Mouse (Mus musculus) thymus, adult 18-20 months (tissue): ENCODE measurements around the gene Wdr63.
"Not testable (repeated sequence)": the region's sequence is repeated elsewhere in the genome, so short reads cannot be mapped to it uniquely, and the experiment has no call there.

Experiments used
- DNase-seq, 2 experiments: peaks; one replicate each; pipeline ENCODE4 v3.0.0; 2022; ENCODE audit warnings: mixed read lengths in 2 of 2

Wdr63 gene

DNA sequence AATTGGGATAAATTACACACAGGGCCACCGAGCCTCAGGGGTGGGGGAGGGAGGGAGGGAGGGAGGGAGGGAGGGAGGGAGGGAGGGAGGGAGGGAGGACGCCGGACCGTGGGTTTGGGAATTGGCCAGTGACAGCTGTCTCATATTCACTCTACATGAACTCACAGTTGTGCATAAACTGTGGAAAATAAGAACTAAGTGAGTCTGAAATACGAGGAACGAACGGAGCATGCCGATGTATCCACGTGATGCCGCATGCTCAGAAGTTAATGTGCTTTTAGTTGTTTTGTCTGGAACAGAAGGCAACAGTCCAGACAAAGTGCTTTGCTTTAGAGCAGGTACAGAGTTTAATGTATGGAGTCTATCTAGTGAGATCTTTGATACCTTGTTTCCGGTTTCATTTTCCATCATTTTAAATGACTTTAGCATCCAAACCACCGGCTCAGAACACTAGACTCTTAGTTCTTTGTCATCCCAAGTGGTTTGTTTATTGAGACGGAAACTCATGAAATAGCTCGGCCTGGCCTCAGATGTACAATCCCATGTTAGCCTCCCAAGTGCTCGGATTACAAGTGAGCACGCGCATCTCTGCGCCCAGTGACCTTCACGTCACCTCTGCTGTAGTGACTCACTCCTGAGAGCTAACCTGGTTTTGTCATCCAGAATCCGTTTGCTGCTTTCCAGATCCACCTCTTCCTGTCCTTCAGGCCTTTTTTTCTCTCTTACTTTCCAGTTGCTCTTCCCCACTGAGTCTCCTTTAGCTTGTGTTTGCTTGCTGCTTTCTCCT, 97.9 kb downstream of the Wdr63 start:
- no peak for DNase-seq

- no peak for DNase-seq
These were observed 100.1 kb downstream of the Wdr63 start for GRCm38 (mm10) chr3:146007872-146008271.

DNA sequence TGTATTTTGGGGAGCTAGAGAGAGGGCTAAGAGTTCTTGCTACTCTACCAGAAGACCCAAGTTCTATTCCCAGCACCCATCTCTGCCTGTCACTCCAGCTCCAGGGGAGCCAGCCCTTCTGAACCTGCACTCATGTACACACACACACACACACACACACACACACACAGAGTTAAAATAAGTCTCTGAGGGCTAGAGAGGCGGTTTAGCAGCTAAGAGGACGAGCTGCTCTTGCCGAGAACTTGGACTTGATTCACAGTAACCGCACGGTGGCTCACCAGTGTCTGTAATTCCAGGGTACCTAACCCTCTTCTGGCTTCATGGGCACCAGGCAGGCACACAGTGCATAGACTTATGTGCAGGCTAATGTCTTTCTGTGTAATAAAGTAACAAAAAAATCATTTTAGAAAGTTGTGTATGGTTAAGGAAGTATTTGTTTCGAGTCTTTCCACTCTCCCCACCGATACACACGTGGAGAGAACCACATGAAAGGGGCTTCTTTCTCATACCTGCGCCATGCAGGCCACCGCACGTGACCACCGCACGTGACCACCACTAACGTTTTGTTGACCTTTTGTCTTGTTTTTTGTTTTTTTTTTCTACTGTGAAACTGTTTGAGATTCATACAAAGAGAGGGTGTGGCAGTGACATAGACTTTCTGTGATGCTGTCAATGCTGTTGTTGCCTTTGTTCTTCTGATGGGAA, 103.4 kb downstream of the Wdr63 start:
- DNase-seq: no peak

DNA sequence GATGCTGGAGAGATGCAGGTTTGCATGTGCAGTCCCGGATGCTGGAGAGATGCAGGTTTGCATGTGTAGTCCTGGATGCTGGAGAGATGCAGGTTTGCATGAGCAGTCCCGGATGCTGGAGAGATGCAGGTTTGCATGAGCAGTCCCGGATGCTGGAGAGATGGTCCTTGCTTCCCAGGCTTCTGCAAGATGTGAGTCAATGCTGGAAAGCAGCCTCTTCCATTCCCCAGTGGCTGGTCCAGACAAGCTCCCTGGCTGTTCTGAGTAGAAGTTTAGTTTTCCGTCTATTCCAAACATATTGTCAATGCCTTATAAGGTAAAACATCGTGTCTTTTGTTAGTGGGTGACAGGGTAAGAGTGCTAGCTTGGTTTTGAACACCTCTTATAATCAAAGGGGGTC, 111.4 kb downstream of the Wdr63 start:
- DNase-seq: not testable (repeated sequence)

GRCm38 (mm10) chr3:145995489-145995888, 112.4 kb downstream of the Wdr63 start:
- no peak for DNase-seq

DNA sequence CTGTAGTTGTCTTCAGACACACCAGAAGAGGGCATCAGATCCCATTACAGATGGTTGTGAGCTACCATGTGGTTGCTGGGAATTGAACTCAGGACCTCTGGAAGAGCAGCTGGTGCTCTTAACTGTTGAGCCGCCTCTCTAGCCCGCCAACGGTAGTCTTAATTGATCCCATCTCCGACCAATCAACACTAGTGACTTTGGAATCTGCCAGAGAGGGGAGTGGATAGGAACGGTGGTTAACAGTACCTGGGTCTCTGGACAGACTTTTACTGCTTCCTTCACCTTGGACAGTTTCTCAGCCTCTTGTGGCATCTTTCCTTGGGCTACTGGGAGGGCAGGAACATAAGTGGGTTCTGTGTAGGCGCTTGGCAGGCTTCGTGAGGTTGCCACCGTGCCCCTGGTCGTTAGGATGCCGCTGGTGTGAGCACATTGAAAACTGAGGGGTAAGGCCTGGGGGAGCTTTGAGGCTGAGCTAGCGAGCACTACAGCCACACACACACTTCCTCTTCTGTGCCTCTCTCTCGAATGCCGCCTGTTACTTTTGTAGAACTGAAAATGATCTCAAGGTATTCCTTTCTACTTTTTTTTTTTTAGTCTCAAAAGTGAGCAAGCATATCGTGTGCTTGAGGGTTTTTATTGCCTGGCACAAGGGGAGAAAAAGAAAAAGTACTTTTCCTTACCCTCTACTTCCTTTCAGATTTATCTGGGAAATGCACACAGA, 114.3 kb downstream of the Wdr63 start:
- no peak for DNase-seq

DNA sequence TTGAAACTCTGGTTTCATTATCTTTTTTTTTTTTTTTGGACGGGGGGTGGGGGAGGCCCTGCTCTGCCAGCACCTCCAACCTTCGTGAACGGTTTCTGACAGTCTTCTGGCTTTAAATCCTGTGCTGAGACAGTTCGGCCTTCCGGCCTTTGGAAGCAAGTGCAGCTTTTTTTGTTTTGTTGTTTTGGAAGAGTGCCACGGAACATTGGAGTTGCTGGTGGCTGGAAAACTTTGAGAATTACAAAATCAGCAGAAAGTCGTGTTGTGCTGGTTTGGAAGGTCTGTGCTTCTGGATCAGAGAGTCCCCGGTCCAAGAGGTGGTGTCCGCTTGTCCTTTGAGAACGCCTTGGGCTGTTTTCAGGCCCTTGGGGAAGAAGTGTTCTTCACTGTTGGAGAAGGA, 115.1 kb downstream of the Wdr63 start:
- DNase-seq: no peak

- no peak for DNase-seq
These were observed 115.8 kb downstream of the Wdr63 start for GRCm38 (mm10) chr3:145991976-145992730.

DNA sequence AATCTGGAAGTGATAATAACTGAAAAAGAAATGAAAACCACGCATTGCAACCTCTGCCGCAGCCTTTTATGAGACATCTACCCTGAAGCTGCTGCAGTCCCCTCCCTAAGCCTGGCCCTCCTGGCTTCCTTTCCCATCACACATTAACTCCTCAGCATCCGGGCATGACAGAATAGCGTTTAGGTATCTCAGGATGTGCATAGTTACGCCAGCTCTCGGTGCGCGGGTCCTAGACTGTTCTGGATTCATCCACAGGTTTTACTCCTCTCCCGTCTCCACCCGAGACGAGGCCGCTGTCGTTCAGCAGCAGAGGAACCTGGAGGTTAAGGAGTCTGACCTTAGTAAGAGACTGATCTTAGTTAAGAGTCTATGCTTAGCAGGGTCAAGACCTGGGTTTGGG, 116.8 kb downstream of the Wdr63 start:
- DNase-seq: no peak
